Mouse (Mus musculus) lung, postnatal 0 days (tissue): ENCODE measurements around the gene Dnajc1.

Experiments used
- CTCF ChIP-seq: IDR thresholded peaks from 2 replicates; pipeline ENCODE4 v1.5.1; 2016; ENCODE audit warnings: antibody characterized with exemption, mild to moderate bottlenecking
- EP300 ChIP-seq: IDR thresholded peaks from 2 replicates; pipeline ENCODE4 v1.6.1; 2016; ENCODE audit warnings: antibody characterized with exemption, mild to moderate bottlenecking, control low read depth

GRCm38 (mm10) chr2:18318671-18319070 lies 74.0 kb downstream of the Dnajc1 start:
- no peak for TF ChIP-seq CTCF
- no peak for TF ChIP-seq EP300
